29 mouse cellular contexts compared by ENCODE assay signal in the genomic region with DNA sequence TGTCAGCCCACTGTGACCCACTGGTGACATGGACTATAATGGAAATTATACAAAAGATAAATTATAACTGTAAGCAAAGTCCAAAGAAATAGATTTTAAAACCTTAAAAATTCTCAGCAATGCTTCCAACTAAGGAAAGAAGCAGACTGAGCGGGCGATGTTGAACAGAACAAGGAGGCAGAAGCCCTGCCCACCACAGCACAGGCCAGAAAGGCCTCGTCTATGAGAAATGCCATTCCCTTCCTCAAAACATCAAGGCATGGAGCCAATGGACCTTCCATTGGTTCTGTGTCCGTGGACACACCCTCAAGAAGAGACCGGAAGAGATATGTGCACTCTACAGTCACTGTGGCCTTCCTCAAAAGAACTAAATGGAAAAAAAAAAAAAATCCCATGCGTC.
"Had no signal": no experiment of that assay in that cellular context is flagged by ENCODE, and none has a peak within 500 bp of the region (broad histone marks: within the 10 kb centered on the region; RNA-seq: fewer than 3 reads in every experiment).

No protein-coding gene starts in this region.

- H3K36me3 ChIP-seq: heart, embryonic 12.5 days; heart, embryonic 13.5 days; heart, embryonic 15.5 days; hindbrain, embryonic 10.5 days; hindbrain, embryonic 12.5 days; hindbrain, embryonic 13.5 days; hindbrain, embryonic 15.5 days; intestine, embryonic 15.5 days; kidney, embryonic 15.5 days had no signal

- H3K27me3 ChIP-seq: heart, embryonic 12.5 days; heart, embryonic 13.5 days; heart, embryonic 15.5 days; hindbrain, embryonic 12.5 days; hindbrain, embryonic 13.5 days; hindbrain, embryonic 15.5 days; intestine, embryonic 15.5 days; kidney, embryonic 15.5 days had no signal

- H3K9me3 ChIP-seq: heart, embryonic 12.5 days; heart, embryonic 13.5 days; heart, embryonic 15.5 days; hindbrain, embryonic 10.5 days; hindbrain, embryonic 12.5 days; hindbrain, embryonic 13.5 days; hindbrain, embryonic 15.5 days; intestine, embryonic 15.5 days; kidney, embryonic 15.5 days had no signal

- H3K4me1 ChIP-seq: intestine, embryonic 15.5 days; kidney, embryonic 15.5 days had no signal

- H3K9ac ChIP-seq: heart, embryonic 12.5 days; heart, embryonic 13.5 days; heart, embryonic 15.5 days; hindbrain, embryonic 12.5 days; hindbrain, embryonic 13.5 days; hindbrain, embryonic 14.5 days; hindbrain, embryonic 15.5 days; intestine, embryonic 15.5 days; kidney, embryonic 15.5 days had no signal

- H3K4me2 ChIP-seq: heart, embryonic 11.5 days; heart, embryonic 12.5 days; heart, embryonic 13.5 days; heart, embryonic 15.5 days; hindbrain, embryonic 12.5 days; hindbrain, embryonic 13.5 days; hindbrain, embryonic 14.5 days; hindbrain, embryonic 15.5 days; intestine, embryonic 15.5 days; kidney, embryonic 15.5 days had no signal

- H3K4me3 ChIP-seq: heart, embryonic 12.5 days; heart, embryonic 13.5 days; heart, embryonic 15.5 days; hindbrain, embryonic 10.5 days; hindbrain, embryonic 12.5 days; hindbrain, embryonic 13.5 days; hindbrain, embryonic 15.5 days; intestine, embryonic 15.5 days; kidney, embryonic 15.5 days; layer of hippocampus, adult 2 months; left cerebral cortex, adult 2 months had no signal

- DNase-seq: heart, postnatal 10 days; heart, postnatal 36 days; kidney, adult 11 months; kidney, adult 18-20 months; kidney, postnatal 10 days; kidney, postnatal 14 days; kidney, postnatal 25 days; kidney, postnatal 4 days; layer of hippocampus, adult 9-11 months; layer of hippocampus, postnatal 36 days had no signal

- H3K27ac ChIP-seq: heart, embryonic 13.5 days; heart, embryonic 15.5 days; hindbrain, embryonic 10.5 days; hindbrain, embryonic 12.5 days; hindbrain, embryonic 13.5 days; hindbrain, embryonic 14.5 days; hindbrain, embryonic 15.5 days; hindbrain, postnatal 0 days; intestine, embryonic 15.5 days; kidney, embryonic 15.5 days; kidney, postnatal 0 days; layer of hippocampus, adult 2 months; left cerebral cortex, adult 2 months had no signal

- ATAC-seq: hindbrain, embryonic 16.5 days; hindbrain, postnatal 0 days; inflammation-experienced regulatory T-cells, adult 6 months; intestine, embryonic 15.5 days; intestine, embryonic 16.5 days; intestine, postnatal 0 days had no signal
